In the genomic region with DNA sequence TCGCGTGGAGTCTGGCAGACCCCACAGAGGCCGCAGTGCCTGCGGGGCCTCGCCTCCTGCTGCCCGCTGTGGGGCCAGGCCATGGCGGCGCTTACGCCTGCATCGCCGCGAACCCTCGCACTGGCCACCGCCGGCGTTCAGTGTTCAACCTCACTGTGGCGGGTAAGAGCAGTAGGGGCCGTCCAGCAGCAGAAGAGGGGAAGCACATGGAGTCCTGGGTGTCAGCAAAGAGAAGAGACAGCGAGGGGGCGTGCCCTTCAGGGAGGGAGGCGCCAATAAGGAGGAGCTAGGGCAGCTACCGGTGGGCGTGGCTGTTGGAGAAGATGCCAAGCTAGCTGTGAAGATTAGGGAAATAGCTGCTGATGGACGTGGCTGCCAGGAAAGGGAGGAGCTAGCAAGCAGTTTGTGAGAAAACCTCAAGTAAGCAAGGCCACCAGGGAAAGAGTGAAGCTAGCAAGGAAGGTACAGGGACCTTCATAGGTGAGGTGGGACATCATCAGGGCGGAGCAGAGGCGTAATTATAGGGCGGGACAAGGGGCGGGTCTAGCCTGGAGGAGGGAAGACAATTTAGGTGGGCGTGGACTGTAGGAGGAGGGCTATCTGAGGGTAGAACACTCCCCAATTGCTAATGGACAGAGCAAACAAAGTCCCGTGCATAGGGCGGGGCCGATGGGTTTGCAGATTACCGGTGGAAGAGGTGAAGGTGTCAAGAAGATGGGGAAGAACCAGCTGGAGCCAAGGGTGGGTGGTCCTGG, we compare ENCODE assay signal across 8 mouse cellular contexts. TPM values are rescaled to one million over a fixed set of nuclear protein-coding genes. Genes with fewer than 3 reads are reported as not detected.
DNase-seq lines count a peak whose midpoint lies in the region; ATAC-seq and TF ChIP-seq lines count a peak whose summit lies in the region.

No protein-coding gene starts in this region.

- no peak overlapping the region for H3K9ac ChIP-seq in CH12.LX (ENCODE audit: insufficient read depth, low read depth)
- peak overlapping the region; percentile 66 for H3K9ac ChIP-seq in heart, embryonic 12.5 days
- H3K9ac ChIP-seq in kidney, embryonic 16.5 days (replicated peaks; ENCODE audit: low read length) = peak overlapping the region; percentile 64
- H3K9ac ChIP-seq in liver, embryonic 13.5 days = peak overlapping the region; percentile 66
- H3K9ac ChIP-seq in stomach, embryonic 14.5 days (replicated peaks; ENCODE audit: low read depth, low read length) = no peak overlapping the region

- ATAC-seq in heart, embryonic 12.5 days (ENCODE audit: insufficient number of reproducible peaks, low FRiP score) = peak; percentile 87
- ATAC-seq in kidney, embryonic 16.5 days (ENCODE audit: low FRiP score, low TSS enrichment) = peak; percentile 91
- peak; percentile 89 for ATAC-seq in liver, embryonic 13.5 days (ENCODE audit: low read depth)
- peak; percentile 88 for ATAC-seq in stomach, embryonic 14.5 days (ENCODE audit: insufficient number of reproducible peaks, insufficient read depth, low FRiP score, low read depth)

- dilution Hi-C loops in CH12.LX (cut with MboI; ENCODE audit: extremely low pct_ligation_motif_present, extremely low pct_unique_long_range_greater_than_20kb, low sequenced_read_pairs) = no loop called here

- H3K36me3 ChIP-seq in CH12.LX (replicated peaks in 1 of 2; ENCODE audit: control insufficient read depth in 1 of 2, insufficient read depth in 1 of 2, low read length in 1 of 2) = no peaks in the 10 kb centered on the region
- H3K36me3 ChIP-seq in heart, embryonic 12.5 days = no peaks in the 10 kb centered on the region
- no peaks in the 10 kb centered on the region for H3K36me3 ChIP-seq in kidney, embryonic 16.5 days (ENCODE audit: insufficient read depth, low read length)
- no peaks in the 10 kb centered on the region for H3K36me3 ChIP-seq in liver, embryonic 13.5 days
- no peaks in the 10 kb centered on the region for H3K36me3 ChIP-seq in stomach, embryonic 14.5 days (ENCODE audit: control insufficient read depth, insufficient read depth, low read length)

- TF ChIP-seq EP300 in CH12.LX (IDR thresholded peaks at IDR 0.05; ENCODE audit: low read length) = no peak

- TF ChIP-seq CTCF in CH12.LX (conservative IDR thresholded peaks at IDR 0.05 in 1 of 2, IDR thresholded peaks at IDR 0.05 in 1 of 2; ENCODE audit: low read depth in 2 of 2, low read length in 2 of 2) = peak in 1 of 2 experiments; percentile 50; a peak in 2 of 4 replicates

- no peak; the same call in 1 of the 2 replicates for TF ChIP-seq RAD21 in CH12.LX (IDR thresholded peaks at IDR 0.05; ENCODE audit: low read depth, low read length)

- no peaks in the 10 kb centered on the region for H3K27me3 ChIP-seq in CH12.LX (replicated peaks)
- peaks cover 32% of the 10 kb centered on the region for H3K27me3 ChIP-seq in heart, embryonic 12.5 days (replicated peaks)
- H3K27me3 ChIP-seq in kidney, embryonic 16.5 days (ENCODE audit: insufficient read depth, low read length) = 0 out of 2 replicates have a peak, but pooled peaks cover 3% of the 10 kb centered on the region
- H3K27me3 ChIP-seq in liver, embryonic 13.5 days = peaks cover 18% of the 10 kb centered on the region
- H3K27me3 ChIP-seq in stomach, embryonic 14.5 days (ENCODE audit: control insufficient read depth, insufficient read depth, low read length) = no peaks in the 10 kb centered on the region

- under 1% methylated on average over 33 of the region's 33 CpGs for WGBS in heart, embryonic 12.5 days
- under 1% methylated on average over 33 of the region's 33 CpGs for WGBS in kidney, embryonic 16.5 days
- under 1% methylated on average over 33 of the region's 33 CpGs for WGBS in liver, embryonic 13.5 days (ENCODE audit: insufficient replicate concordance)
- WGBS in stomach, embryonic 14.5 days = under 1% methylated on average over 33 of the region's 33 CpGs

- peak; percentile 94 for DNase-seq in CH12.LX (ENCODE audit: extremely low read depth)
- DNase-seq in c-Kit-negative CD71-positive TER-119-positive erythroid progenitor cells, embryonic 14.5 days (ENCODE audit: low read depth, low spot score) = peak; percentile 76
- peak; percentile 57 for DNase-seq in fat pad, adult 2 months (ENCODE audit: extremely low read depth, low read depth, low spot score)
- peak; percentile 89 for DNase-seq in liver, embryonic 13.5 days
- peak; percentile 96 to 98 for DNase-seq in natural killer cell, adult 2 months (ENCODE audit: low spot score in 2 of 2)

- H3K79me2 ChIP-seq in CH12.LX (replicated peaks; ENCODE audit: control insufficient read depth, extremely low read depth, insufficient read depth, poor library complexity, severe bottlenecking) = no peaks in the 10 kb centered on the region

- peak overlapping the region; percentile 68 for H3K4me2 ChIP-seq in CH12.LX (ENCODE audit: insufficient read depth, low read depth, poor library complexity, severe bottlenecking)
- H3K4me2 ChIP-seq in heart, embryonic 12.5 days = peak overlapping the region; percentile 90
- H3K4me2 ChIP-seq in kidney, embryonic 16.5 days (replicated peaks; ENCODE audit: low read depth, low read length) = peak overlapping the region; percentile 92
- H3K4me2 ChIP-seq in liver, embryonic 13.5 days = peak overlapping the region; percentile 94
- H3K4me2 ChIP-seq in stomach, embryonic 14.5 days (replicated peaks; ENCODE audit: low read depth, low read length) = peak overlapping the region; percentile 87

- in situ Hi-C loops in CH12.LX (cut with MboI; ENCODE audit: low pct_ligation_motif_present, low pct_unique_long_range_greater_than_20kb, low sequenced_read_pairs) = loop anchor here (10.0 kb wide), 2 partner anchors 121 to 181 kb away; no protein-coding TSS in a partner anchor

- no peaks in the 10 kb centered on the region for H3K9me3 ChIP-seq in CH12.LX (replicated peaks; ENCODE audit: low read length)
- no peaks in the 10 kb centered on the region; the same call in 1 of the 2 replicates for H3K9me3 ChIP-seq in heart, embryonic 12.5 days (replicated peaks)
- H3K9me3 ChIP-seq in kidney, embryonic 16.5 days (ENCODE audit: low read length) = no peaks in the 10 kb centered on the region
- H3K9me3 ChIP-seq in liver, embryonic 13.5 days (replicated peaks) = no peaks in the 10 kb centered on the region
- H3K9me3 ChIP-seq in stomach, embryonic 14.5 days (ENCODE audit: control insufficient read depth, low read depth, low read length) = no peaks in the 10 kb centered on the region

- no peak overlapping the region for H3K27ac ChIP-seq in CH12.LX (ENCODE audit: insufficient read depth, low read depth)
- no peak overlapping the region for H3K27ac ChIP-seq in heart, embryonic 12.5 days (ENCODE audit: poor library complexity, severe bottlenecking)
- H3K27ac ChIP-seq in kidney, embryonic 16.5 days (ENCODE audit: low read length) = 0 out of 2 replicates have a peak overlapping the region, but pooled peaks have one; percentile 38
- H3K27ac ChIP-seq in liver, embryonic 13.5 days = no peak overlapping the region
- no peak overlapping the region for H3K27ac ChIP-seq in stomach, embryonic 14.5 days (ENCODE audit: low read length)

- peaks cover 3 to 8% of the 10 kb centered on the region in 2 experiments; a peak in 3 of 4 replicates for H3K4me1 ChIP-seq in CH12.LX (ENCODE audit: control insufficient read depth in 1 of 2, insufficient read depth in 2 of 2)
- peaks cover 6% of the 10 kb centered on the region for H3K4me1 ChIP-seq in heart, embryonic 12.5 days (replicated peaks)
- peaks cover 11% of the 10 kb centered on the region for H3K4me1 ChIP-seq in kidney, embryonic 16.5 days (ENCODE audit: insufficient read depth, low read length)
- peaks cover 22% of the 10 kb centered on the region for H3K4me1 ChIP-seq in liver, embryonic 13.5 days (replicated peaks)
- H3K4me1 ChIP-seq in stomach, embryonic 14.5 days (ENCODE audit: control insufficient read depth, insufficient read depth, low read length) = no peaks in the 10 kb centered on the region

- peak; percentile 56; the same call in 1 of the 2 replicates for TF ChIP-seq POLR2A in CH12.LX (IDR thresholded peaks at IDR 0.05; ENCODE audit: low read depth, low read length)

- peak overlapping the region; percentile 60 to 68 (median 66) for H3K4me3 ChIP-seq in CH12.LX (replicated peaks in 1 of 3; ENCODE audit: low read depth in 2 of 3, low read length in 2 of 3, poor library complexity in 1 of 3)
- peak overlapping the region; percentile 56 for H3K4me3 ChIP-seq in heart, embryonic 12.5 days
- H3K4me3 ChIP-seq in kidney, embryonic 16.5 days (ENCODE audit: low read length) = peak overlapping the region; percentile 58
- peak overlapping the region; percentile 63 for H3K4me3 ChIP-seq in liver, embryonic 13.5 days (replicated peaks)
- peak overlapping the region; percentile 39 for H3K4me3 ChIP-seq in stomach, embryonic 14.5 days (ENCODE audit: low read depth, low read length)

RNA-seq across cellular contexts. Expression of a gene that starts 2.6 kb away (rescaled TPM):
- total RNA-seq in CH12.LX (2012; rRNA removed) (0.17 TPM in 2 replicates), CH12.LX (2014; rRNA removed) (0.12 TPM in 2 replicates)
- polyA plus RNA-seq in CH12.LX (2012; ENCODE audit: insufficient read length, low read depth) = 0.99 and 1.8 TPM in 2 replicates
- 2.1 and 2.4 TPM in 2 replicates for polyA plus RNA-seq in heart, embryonic 12.5 days (2016; fragmentation: Nextera tagmentation; extraction: Ambion mirVana)
- 4.6 and 5.5 TPM in 2 replicates for polyA plus RNA-seq in kidney, embryonic 16.5 days (2015; fragmentation: Nextera tagmentation; extraction: Ambion mirVana)
- 0.58 and 0.85 TPM in 2 replicates for polyA plus RNA-seq in liver, embryonic 13.5 days (2015; fragmentation: Nextera tagmentation; extraction: Ambion mirVana)
- polyA plus RNA-seq in stomach, embryonic 14.5 days (2014; fragmentation: Nextera tagmentation; extraction: Ambion mirVana) = 3.0 and 6.1 TPM in 2 replicates

RNA-seq across cellular contexts. Expression of a gene that starts 21.6 kb away (rescaled TPM):
- total RNA-seq in CH12.LX (2012; rRNA removed) = not detected in 2 replicates
- 0.39 TPM in 1 of 2 replicates, not detected in the other for total RNA-seq in CH12.LX (2014; rRNA removed)
- 0.66 TPM in 1 of 2 replicates, not detected in the other for polyA plus RNA-seq in CH12.LX (2012; ENCODE audit: insufficient read length, low read depth)
- 0.46 TPM in 1 of 2 replicates, not detected in the other for polyA plus RNA-seq in heart, embryonic 12.5 days (2016; fragmentation: Nextera tagmentation; extraction: Ambion mirVana)
- 1.2 TPM in 1 of 2 replicates, not detected in the other for polyA plus RNA-seq in kidney, embryonic 16.5 days (2015; fragmentation: Nextera tagmentation; extraction: Ambion mirVana)
- not detected in 2 replicates for polyA plus RNA-seq in liver, embryonic 13.5 days (2015; fragmentation: Nextera tagmentation; extraction: Ambion mirVana)
- polyA plus RNA-seq in stomach, embryonic 14.5 days (2014; fragmentation: Nextera tagmentation; extraction: Ambion mirVana) = 0.30 and 0.46 TPM in 2 replicates

RNA-seq across cellular contexts. Expression of a gene that starts 21.6 kb away (rescaled TPM):
- total RNA-seq in CH12.LX (2012; rRNA removed) (186 and 201 TPM in 2 replicates), CH12.LX (2014; rRNA removed) (147 and 157 TPM in 2 replicates)
- 201 and 248 TPM in 2 replicates for polyA plus RNA-seq in CH12.LX (2012; ENCODE audit: insufficient read length, low read depth)
- 460 and 473 TPM in 2 replicates for polyA plus RNA-seq in heart, embryonic 12.5 days (2016; fragmentation: Nextera tagmentation; extraction: Ambion mirVana)
- 383 and 436 TPM in 2 replicates for polyA plus RNA-seq in kidney, embryonic 16.5 days (2015; fragmentation: Nextera tagmentation; extraction: Ambion mirVana)
- polyA plus RNA-seq in liver, embryonic 13.5 days (2015; fragmentation: Nextera tagmentation; extraction: Ambion mirVana) = 241 and 252 TPM in 2 replicates
- polyA plus RNA-seq in stomach, embryonic 14.5 days (2014; fragmentation: Nextera tagmentation; extraction: Ambion mirVana) = 290 and 313 TPM in 2 replicates

RNA-seq across cellular contexts. Expression of a gene that starts 24.4 kb away (rescaled TPM):
- total RNA-seq in CH12.LX (2012; rRNA removed) (not detected in 2 replicates), CH12.LX (2014; rRNA removed) (not detected in 2 replicates)
- not detected in 2 replicates for polyA plus RNA-seq in CH12.LX (2012; ENCODE audit: insufficient read length, low read depth)
- 0.10 and 0.14 TPM in 2 replicates for polyA plus RNA-seq in heart, embryonic 12.5 days (2016; fragmentation: Nextera tagmentation; extraction: Ambion mirVana)
- polyA plus RNA-seq in kidney, embryonic 16.5 days (2015; fragmentation: Nextera tagmentation; extraction: Ambion mirVana) = 0.37 and 0.59 TPM in 2 replicates
- not detected in 2 replicates for polyA plus RNA-seq in liver, embryonic 13.5 days (2015; fragmentation: Nextera tagmentation; extraction: Ambion mirVana)
- 0.75 and 0.91 TPM in 2 replicates for polyA plus RNA-seq in stomach, embryonic 14.5 days (2014; fragmentation: Nextera tagmentation; extraction: Ambion mirVana)

RNA-seq across cellular contexts. Expression of a gene that starts 24.9 kb away (rescaled TPM):
- total RNA-seq in CH12.LX (2012; rRNA removed) (not detected in 2 replicates), CH12.LX (2014; rRNA removed) (not detected in 2 replicates)
- polyA plus RNA-seq in CH12.LX (2012; ENCODE audit: insufficient read length, low read depth) = not detected in 2 replicates
- polyA plus RNA-seq in heart, embryonic 12.5 days (2016; fragmentation: Nextera tagmentation; extraction: Ambion mirVana) = not detected in 2 replicates
- polyA plus RNA-seq in kidney, embryonic 16.5 days (2015; fragmentation: Nextera tagmentation; extraction: Ambion mirVana) = not detected in 2 replicates
- polyA plus RNA-seq in liver, embryonic 13.5 days (2015; fragmentation: Nextera tagmentation; extraction: Ambion mirVana) = not detected in 2 replicates
- not detected in 2 replicates for polyA plus RNA-seq in stomach, embryonic 14.5 days (2014; fragmentation: Nextera tagmentation; extraction: Ambion mirVana)

Comparison
In these comparisons a context has a peak if more than half of its experiments do, and no peak if none do; other contexts are left out.
1. H3K9ac ChIP-seq: peak in heart, embryonic 12.5 days (single experiment), kidney, embryonic 16.5 days (single experiment) and liver, embryonic 13.5 days (single experiment); none in CH12.LX (single experiment) and stomach, embryonic 14.5 days (single experiment).
2. Peak in every context shown above with its lines, with median percentiles within 50 percentile points of each other: DNase-seq, H3K4me2 ChIP-seq, H3K4me3 ChIP-seq and ATAC-seq.